Mouse (Mus musculus): ENCODE results near the gene Slc13a3. TPM values are rescaled to one million over a fixed set of nuclear protein-coding genes. Genes with fewer than 3 reads are reported as not detected.

The Slc13a3 gene
- total RNA-seq, 2 experiments from 2014 or later, result 0.38 to 0.52 TPM

GRCm38 (mm10) chr2:165407700-165408301, 65.2 kb downstream of the Slc13a3 start:
- peak; percentile 81 for DNase-seq

DNA sequence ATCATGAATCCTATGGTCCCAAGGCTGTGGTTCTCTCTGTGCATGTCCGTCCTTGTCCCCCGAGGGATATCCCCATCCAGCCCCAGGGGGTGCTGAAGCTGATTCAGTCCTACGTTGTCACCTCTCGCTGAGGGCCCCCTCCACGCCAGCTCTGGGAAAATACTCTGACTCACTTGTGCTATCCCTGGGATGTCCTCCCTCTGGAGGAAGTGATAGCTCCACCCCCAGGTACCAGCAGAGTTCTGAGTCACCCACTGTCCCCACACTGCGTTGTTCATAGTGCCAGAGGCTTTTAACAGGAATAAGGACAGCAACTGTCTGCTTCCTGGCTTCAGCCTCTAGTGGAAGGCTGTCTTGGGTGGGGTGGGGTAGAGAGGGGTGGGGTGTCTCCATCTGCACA, 67.7 kb downstream of the Slc13a3 start:
- DNase-seq, result no peak

- DNase-seq, result no peak
These were observed 68.1 kb downstream of the Slc13a3 start for GRCm38 (mm10) chr2:165404951-165405350.

DNA sequence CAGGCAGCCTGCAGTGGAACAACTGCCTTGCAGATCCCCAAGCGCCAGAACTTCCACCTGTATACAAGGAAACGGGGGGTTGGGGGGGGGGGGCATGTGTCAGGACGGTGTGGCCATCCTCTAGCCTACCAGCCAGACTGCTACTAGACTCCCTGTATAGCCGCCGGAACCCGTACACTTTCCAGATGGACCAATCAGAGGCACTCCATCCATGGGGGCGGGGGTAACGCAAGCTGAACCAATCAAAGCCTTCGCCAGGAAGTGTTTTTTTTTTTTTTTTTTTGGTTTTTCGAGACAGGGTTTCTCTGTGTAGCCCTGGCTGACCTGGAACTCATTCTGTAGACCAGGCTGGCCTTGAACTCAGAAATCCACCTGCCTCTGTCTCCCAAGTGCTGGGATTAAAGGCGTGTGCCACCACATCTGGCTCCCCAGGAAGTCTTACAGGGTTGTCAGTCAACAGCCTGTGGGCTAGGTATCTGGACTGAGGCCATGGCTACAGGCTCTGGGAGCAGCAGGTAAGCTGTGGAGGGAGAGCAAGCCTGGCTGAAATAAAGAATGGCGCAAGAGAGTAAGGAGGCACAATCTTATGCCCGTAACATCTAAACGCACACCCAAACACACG, 74.8 kb downstream of the Slc13a3 start:
- DNase-seq, result no peak

DNA sequence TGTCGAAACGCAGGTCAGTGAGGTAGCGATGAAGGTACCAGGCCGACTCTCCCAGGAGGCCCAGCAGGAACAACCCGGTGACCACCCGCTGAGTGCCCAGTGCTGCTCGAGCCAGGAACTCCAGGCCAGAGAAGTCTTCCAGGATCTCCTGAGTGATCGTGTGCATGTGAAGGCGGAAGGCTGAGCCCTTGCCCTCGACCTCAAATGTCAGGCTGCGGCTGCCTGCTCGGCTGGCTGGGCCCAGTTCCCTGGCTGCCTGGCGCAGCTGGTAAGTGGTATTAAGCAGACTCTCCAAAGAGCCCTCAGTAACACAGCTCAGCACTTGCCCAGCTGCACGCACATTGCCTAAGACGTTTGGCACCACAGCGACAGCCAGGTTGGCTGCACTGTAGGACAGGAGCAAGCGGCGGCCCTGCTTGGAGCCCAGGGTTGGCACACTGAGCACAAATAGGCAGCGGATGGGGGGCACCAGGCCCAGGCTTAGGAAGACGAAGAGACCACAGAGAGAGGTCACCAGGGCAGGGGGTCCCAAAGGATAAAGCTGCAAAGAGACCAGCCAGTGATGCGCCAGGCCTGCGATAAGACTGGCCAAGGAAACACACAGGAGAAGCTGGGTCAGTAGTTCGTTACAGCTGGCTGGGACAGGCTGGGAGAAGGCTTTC, 75.4 kb downstream of the Slc13a3 start:
- peak; percentile 59 for DNase-seq

DNA sequence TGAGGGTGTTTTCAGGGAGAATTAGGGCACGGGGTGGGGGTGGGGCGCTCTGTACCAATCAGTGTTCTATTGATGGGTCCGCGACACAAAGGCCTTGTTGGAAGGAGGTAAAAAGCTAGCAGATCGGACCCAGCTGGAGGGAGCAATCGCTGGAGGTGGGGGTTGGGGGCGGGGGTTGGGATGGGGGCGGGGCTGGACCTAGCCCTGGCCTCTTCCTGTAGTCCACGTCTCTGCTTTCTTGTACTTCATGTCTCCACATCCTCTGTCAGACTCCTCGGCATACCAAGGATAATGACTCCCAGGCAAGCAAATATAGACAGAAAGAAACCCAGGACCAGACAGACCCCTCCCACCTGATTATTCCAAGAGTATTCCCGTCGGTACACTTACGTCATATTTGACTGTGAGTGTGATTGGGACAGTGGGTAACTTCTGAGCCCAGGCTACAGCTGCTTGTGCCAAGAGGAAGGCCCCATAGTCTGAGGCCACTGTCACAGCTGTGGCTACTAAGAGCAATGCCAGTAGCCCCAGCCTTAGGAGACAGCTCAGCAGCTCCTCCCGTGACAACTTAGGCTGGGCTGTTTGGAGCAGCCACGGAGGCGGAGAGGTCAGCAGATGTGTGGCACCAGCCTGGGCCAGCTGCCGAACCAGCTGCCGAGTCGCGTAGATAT, 76.1 kb downstream of the Slc13a3 start:
- no peak for DNase-seq

DNA sequence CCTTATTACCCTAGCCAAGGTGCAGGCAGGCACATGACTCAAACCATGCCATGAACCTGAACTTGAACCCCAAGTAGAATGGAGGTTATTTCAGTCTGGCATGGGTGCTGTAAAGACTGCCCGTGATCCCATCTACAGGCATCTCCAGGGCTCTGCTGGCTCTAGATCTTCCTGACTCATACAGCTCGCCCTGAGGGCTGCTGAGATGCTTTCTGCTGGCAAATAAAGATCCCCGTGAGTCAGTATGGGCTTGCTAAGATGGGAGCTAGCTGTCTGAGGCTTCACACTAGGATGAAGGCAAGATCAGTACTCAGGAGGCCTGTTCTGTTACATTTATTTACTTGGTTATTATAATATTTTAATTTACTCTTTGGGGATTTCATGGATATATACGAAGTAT, 80.9 kb downstream of the Slc13a3 start:
- DNase-seq, result no peak

- peak; percentile 57 for DNase-seq
These were observed 81.5 kb downstream of the Slc13a3 start for GRCm38 (mm10) chr2:165391561-165391960.

GRCm38 (mm10) chr2:165389299-165389952, 83.6 kb downstream of the Slc13a3 start:
- no peak for DNase-seq

DNA sequence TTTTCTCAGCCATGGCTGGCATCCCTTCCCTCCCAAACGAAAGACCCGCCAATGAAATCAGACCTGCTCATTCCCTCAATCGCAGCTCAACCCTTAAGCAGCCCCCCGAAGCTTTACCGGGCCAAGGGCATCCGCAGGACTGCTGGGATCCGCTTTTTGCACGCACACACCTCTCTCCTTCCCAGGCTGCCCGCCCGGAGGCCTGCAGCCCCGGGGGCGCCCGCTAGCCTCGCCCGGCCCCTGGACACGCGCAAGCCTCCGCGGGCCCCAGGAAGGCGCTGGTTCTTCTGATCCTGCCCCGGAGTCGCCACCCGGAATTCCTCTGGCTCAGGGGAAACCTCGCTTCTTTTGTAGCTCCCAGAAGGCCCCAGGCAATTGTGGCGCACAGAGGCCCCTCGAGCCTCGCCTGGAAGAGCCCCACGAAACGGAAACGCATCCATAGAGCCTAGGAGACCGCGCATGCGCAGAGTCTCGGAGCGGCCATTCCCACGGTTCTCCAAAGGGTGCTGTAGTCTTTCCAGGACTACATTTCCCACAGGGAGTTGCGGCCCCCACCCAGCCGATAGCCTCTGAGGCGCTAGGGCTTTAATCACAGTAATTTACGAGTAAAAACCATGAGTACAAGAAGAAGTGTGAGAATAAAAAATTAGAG, 85.1 kb downstream of the Slc13a3 start, which contains the start of gene Zfp334:
Gene Zfp334, minus strand, starts transcription at position 416 of the 652 bp plus-strand sequence.
- DNase-seq, result peak; percentile 96

DNA sequence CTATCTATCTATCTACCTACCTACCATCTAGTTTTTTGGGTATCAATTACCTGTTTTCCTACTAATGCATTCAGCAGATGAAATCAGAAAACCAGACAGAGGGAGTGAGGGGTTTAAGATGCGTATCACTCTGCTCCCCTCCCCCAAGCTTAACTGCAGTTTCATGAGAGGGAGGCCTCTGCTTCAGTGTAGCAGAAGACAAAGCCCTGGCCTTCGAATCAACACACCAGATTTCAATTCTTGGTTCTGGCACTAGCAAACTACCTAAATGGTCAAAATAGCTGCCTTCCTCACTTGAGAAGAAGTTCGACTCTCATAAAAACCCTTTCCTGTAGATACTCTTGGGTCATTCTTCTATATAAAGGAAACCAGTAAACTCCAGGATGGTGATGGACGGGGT, 85.7 kb downstream of the Slc13a3 start:
- DNase-seq, result no peak

- no peak for DNase-seq
These were observed 93.0 kb downstream of the Slc13a3 start for GRCm38 (mm10) chr2:165380050-165380449.

DNA sequence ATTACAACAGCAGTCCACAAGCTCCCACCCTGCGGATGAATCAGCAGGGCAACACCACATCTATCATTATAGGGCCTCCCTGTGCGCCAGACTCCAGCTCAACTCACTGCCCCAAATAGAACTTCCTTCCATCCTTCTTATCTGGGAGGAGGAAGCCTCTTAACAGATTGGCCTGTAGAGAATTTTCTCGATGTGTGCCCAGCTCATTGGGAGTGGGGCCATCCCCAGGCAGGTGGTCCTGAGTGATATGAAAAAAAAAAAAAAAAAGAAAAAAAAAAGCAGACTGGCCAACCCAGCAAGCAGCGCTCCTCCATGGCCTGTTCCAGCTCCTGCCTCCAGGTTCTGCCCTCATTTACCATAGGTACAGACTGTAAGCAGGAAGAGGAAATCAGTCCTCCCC, 97.0 kb downstream of the Slc13a3 start:
- no peak for DNase-seq

- no peak for DNase-seq
These were observed 97.6 kb downstream of the Slc13a3 start for GRCm38 (mm10) chr2:165375478-165375877.

DNA sequence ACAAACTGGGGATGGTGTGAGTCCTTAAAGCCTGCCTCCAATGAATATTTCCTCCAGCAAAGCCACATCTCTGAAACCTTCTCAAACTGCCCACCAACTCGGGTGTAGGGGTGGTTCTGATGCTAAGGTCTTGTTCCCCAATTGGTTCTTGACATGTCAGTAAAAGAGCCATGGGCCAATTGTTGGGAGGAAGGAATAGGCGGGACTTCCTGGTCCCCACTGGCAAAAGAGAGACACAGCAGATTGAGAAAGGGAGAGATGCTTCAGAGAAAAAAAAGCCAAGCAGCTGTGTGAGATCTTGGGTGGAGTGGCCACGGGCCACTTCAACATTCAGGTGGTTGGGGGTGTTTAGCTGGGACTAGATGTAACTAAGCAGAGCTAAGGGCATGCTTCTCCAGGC, 102.0 kb downstream of the Slc13a3 start:
- DNase-seq, result no peak

DNA sequence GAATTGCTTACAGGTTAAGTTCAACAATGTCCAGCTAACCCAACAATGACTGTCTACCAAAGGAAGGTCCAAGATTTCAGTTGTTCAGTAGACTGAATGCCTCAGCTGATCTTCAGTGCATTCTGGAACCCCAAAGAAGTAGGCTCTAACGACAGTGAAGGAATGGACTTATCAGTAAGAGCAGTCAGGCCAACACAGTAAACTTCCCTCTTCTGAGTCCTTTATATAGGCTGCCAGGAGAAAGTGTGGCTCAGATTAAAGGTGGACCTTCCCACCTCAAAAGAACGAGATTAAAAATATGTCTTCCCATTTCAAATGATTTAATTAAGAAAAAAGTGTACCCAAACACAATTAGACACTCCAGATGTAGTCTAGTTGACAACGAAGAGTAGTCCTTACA, 102.7 kb downstream of the Slc13a3 start:
- no peak for DNase-seq

DNA sequence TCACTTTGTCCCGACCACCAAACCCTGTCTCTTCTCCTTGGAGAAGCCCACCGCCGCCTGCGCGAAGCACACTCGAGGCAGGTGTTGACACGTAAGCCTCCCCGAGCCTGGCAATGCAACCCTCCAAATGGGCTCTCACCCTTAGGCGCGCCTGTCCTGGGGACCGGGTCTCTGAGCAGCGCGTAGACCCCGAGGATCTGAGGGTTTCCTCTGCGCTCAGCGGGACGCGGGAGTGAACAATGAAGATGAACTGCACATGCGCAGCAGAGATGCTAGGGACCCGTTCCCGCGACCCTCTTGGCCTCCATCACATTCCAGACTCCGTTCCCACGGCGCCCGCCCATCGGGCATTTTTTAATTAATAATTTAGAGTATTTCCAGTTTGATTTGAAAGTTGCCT, 104.5 kb downstream of the Slc13a3 start, which contains the start of gene Zfp663:
Gene Zfp663, minus strand, starts transcription at position 234 of the 400 bp plus-strand sequence.
- DNase-seq, result no peak

DNA sequence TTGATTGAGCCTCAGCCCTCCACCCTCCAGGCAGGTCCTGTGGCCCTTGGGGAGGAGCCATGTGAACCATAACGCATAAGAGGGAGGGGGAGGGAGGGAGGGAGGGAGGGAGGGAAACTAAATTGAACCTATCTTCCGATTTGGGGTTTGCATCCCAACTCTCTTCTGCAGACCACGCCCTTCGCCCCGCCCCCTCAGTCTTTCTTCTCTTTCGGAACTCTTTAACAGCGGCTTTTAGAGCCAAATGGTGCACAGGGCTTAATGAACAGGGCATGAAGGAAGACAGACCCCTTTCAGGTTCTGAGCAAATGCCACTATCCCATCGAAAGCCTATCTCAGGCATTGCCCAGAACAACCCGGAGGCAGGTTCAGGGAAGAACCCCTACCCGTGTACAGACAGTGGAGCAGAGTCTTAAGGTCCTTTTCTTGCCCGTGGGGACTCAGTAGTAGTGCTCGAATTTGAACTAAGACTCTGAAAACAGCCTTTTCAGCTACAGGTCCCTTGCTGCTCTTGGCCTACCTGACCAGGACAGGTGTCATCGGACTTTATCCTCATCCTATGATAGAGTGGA, 105.1 kb downstream of the Slc13a3 start:
- DNase-seq, result no peak

GRCm38 (mm10) chr2:165367047-165367520, 105.9 kb downstream of the Slc13a3 start:
- no peak for DNase-seq

DNA sequence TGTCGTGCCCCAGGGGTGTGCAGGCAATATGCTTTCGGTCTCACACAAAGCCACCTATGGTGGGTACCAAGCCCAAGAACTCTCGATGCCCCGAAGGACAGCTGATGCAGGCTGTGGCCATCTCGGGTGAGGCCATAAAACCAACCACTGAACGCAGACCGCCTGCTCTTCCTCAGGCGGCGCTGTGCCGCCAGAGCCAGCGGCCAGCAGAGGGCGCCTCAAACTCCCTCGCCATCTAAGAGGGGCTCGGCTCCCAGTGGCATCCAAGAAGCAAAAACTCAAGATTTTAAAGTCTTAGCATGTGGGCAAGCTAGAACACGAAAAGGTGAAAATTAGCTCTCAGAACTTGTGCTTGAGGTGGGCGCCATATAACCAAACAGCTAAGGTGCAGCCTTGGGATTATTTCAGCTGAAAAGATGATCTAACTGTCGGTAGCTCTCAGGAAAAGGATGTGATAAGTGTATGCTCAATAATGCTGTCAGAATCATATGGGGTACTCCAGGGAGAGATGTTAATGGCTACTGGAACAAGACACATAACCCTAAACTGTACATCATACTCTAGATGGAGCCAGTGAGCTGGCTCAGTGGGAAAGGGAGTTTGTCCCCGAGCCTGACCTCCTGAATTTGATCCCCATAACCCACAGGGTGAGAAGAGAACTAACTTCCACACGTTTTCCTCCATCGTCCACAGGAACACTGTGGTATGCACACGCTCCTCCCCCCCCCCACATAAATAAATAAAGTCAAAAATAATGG, 108.5 kb downstream of the Slc13a3 start:
- DNase-seq, result peak; percentile 76

DNA sequence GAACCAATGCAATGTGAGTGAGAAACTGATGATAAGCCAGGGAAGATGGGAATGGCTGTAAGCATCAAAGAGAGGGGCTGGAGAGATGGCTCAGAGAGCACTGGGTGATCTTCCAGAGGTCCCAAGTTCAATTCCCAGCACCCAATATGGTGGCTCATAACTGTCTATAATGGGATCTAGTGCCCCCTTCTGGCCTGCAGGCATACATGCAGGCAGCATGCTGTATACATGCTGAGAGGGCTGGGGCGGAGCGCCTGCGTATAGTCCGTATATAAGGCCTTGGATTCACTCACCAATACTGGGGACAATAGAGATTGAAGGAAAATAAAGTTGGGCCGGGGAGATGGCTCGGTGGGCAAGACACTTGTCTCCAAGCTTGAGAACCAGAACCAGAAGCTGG, 109.7 kb downstream of the Slc13a3 start:
- DNase-seq, result no peak
